Mouse (Mus musculus) testis, adult 2 months (tissue): ENCODE data around the gene Atp6v0e.

Experiments used
- CTCF ChIP-seq: fragments of 200-500 bp; IDR thresholded peaks from 2 replicates; pipeline ENCODE4 v1.5.1; 2012; ENCODE audit warnings: low read depth, mild to moderate bottlenecking, inconsistent platforms, low read length, moderate library complexity; ENCODE audit not compliant: control insufficient read depth, insufficient read depth, insufficient replicate concordance
- POLR2A ChIP-seq: fragments of 200-500 bp; IDR thresholded peaks from 2 replicates; pipeline ENCODE4 v1.6.1; 2012; ENCODE audit warnings: low read depth, mild to moderate bottlenecking, inconsistent platforms, low read length, moderate library complexity; ENCODE audit not compliant: control insufficient read depth

DNA sequence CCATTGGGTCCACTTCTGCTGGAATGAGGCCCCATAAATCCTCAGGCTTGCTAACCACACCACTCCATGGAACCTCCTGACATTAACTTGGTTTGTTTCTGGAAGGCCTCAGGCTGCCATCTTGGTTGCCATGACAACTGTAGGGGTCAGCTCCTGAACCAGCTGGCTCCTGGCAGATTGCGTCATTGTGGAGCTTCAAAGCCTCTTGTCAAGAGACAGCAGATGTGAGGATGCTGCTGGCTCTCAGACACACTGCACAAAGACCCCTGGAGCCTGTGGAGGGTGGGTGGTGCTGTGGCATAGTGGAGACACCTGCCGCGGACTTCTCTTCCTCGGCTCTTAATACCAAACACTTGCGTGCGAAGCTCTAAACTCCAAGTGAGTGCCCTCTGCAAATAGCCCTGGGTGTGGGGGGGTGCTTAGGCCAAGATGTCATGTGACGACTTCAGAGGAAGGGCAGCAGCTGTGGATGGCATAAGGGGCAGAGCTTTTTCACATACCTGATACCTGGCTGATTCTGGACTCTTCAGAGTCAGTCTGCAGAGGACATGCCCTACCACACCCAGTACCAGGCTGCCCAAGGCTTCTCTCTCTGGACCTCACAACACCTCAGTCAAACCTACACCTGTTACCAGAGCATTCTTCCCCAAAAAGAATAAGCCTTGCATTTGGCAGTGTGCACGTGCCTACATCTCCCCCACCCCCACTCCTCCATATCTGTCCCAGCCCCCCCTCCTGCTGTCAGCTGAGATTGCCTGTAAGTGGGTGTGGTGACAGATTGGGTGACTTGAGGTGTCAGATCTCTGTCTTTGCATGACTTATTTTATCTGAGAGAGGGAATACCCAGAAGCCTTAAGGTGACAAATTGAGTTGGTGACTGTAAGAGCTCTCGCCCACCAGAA, 18.3 kb upstream of the Atp6v0e start:
- TF ChIP-seq CTCF (no peak), POLR2A (no peak)
